Mouse (Mus musculus): Measurements from ENCODE around the gene Wapl.

GRCm38 (mm10) chr14:34647870-34648475 is 25.8 kb upstream of the Wapl start:
- TF ChIP-seq POLR2A (IDR thresholded peaks at IDR 0.05; ENCODE audit: low read depth, low read length) (no peak), MAX (IDR thresholded peaks at IDR 0.05; ENCODE audit: low read length) (no peak), ZC3H11A (IDR thresholded peaks at IDR 0.05; ENCODE audit: low read depth, low read length) (no peak), CTCF (conservative IDR thresholded peaks at IDR 0.05 in 1 of 2, IDR thresholded peaks at IDR 0.05 in 1 of 2; ENCODE audit: low read depth in 2 of 2, low read length in 2 of 2) (no peak), JUND (conservative IDR thresholded peaks at IDR 0.05; ENCODE audit: low read depth, low read length) (no peak), UBTF (IDR thresholded peaks at IDR 0.05; ENCODE audit: low read depth, low read length) (no peak), ZNF384 (IDR thresholded peaks at IDR 0.05; ENCODE audit: low read depth, low read length) (no peak), KAT2A (IDR thresholded peaks at IDR 0.05; ENCODE audit: insufficient replicate concordance, low read length) (no peak), TCF12 (IDR thresholded peaks at IDR 0.05; ENCODE audit: low read depth, low read length) (no peak), MYC (IDR thresholded peaks at IDR 0.05; ENCODE audit: low read depth, low read length) (no peak), IRF4 (IDR thresholded peaks at IDR 0.05; ENCODE audit: low read depth, low read length) (no peak), EP300 (IDR thresholded peaks at IDR 0.05; ENCODE audit: low read length) (no peak), ZMIZ1 (IDR thresholded peaks at IDR 0.05; ENCODE audit: low read depth, low read length) (no peak), TBP (conservative IDR thresholded peaks at IDR 0.05; ENCODE audit: low read depth, low read length) (no peak)

All from CH12.LX (cell line).